Mouse (Mus musculus): ENCODE data around the gene Tnfrsf8.

Tnfrsf8 gene

DNA sequence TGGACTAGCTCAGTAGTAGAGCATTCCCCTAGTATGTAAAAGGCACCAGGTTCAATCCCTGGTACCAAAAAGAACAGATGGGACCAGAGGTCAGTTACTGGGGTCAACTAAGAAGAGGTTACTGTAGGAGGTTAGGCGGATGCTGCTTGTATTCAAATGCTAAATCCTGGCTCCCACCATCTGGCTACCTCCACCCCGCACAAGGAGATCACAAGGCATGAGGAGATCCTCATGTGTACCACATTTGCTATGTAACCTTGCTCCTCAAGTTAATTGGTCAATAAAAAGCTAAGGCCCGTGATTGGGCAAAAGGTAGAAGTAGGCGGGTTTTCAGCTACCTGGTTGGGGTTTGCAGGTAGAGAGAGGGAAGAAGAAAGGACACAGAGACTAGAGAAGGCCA is 43.3 kb downstream of the Tnfrsf8 start:
- no peak for DNase-seq (ENCODE audit: low spot score in 2 of 2)

DNA sequence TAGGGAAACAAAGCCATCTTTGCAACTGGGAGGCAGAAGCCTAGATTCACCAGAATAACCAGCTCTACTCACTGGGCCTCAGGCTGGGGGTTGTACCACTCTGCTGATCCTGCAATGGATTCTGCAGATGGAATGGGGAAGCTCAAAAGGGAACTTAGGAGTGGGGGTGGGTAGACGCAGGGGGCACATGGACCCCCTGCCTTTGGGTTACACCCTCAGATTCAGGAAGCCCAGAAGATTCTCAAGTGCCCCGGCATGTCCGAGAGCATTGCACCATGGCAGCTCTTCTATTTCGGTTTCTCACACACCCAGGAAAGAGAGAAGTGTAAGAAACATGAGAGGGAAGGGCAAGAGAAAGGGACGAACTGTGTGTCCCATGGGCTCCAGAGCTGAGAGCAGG is 44.8 kb downstream of the Tnfrsf8 start:
- no peak for DNase-seq (ENCODE audit: low spot score in 2 of 2)

DNA sequence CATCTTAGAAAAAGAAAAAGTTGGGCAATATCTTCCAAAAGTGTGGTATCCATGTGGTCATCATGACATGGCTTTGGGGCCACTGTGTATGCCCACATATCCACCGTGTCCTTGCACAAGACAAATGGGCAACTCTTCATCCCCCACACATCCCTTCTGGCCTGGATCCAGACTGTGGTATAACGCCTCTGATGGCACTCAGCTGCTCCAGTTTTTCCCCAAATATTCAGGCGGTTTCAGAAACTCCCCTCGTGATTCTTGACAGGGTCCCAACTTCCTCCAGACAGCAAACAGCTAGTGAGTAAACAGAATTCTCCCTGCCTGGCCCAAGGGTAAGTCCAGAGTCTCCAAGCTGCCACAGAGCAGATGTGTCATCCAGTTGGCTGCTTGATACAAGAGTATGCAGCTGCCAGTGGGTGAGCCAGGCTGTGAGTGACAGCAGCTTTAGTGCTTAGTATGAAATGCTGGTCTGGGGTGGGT is 47.3 kb downstream of the Tnfrsf8 start:
- DNase-seq (ENCODE audit: low spot score in 2 of 2) = no peak

DNA sequence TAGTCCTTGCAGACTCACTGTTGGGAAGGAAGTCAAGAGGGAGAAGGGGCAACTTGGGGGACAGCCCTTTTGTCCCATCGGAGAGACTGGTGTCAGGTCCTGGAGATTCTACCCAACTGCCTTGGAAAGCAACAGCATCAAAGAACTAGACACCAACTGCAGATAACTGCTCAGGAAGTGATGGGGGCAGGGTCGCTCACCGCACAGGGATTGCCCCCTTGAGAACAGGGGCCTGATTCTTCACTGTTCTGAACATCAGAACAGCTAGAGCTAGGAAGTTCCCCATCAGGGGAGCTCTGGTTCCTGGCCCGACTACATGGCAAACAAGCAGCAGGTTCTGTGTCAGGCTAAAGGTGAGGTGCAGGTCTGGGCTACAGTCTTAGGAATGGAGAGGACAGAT is 48.5 kb downstream of the Tnfrsf8 start:
- DNase-seq (ENCODE audit: low spot score in 2 of 2) = no peak

DNA sequence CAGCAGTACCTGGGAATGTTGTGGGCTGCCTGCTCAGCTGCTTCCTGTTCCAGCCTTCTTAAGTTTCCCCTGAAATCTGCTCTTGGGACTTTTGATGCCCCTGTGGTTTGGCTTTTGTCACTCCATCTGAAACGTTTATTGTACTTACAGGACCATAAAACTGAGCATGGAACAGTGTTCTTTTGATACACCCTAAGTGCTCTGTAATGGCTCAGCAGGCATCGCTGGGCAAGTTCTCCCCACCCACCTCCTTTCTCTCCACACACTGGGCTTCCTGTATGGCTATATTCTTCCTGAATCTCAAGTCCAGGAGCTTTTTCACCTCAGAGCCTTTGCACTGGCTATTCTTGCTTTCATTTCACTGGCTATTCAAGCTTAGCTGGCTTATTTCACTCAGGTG is 50.2 kb downstream of the Tnfrsf8 start:
- no peak for DNase-seq (ENCODE audit: low spot score in 2 of 2)

DNA sequence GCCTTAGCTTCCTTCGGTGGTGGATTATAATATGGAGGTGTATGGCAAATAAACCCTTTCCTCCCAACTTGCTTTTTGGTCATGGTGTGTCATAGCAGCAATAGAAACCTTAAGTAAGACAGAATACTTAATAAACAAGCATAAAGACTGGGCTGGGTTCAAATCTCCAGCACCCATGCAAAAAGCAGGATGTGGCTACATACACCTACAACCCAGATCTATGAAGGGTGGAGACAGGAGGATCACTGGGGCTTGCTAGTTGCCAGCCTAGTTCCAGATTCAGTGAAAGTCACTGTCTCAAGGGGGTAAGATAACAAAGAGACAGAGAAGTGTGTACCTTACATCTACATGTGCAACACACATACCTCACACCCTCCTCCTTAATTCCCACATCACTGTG is 51.4 kb downstream of the Tnfrsf8 start:
- no peak for DNase-seq (ENCODE audit: low spot score in 2 of 2)

DNA sequence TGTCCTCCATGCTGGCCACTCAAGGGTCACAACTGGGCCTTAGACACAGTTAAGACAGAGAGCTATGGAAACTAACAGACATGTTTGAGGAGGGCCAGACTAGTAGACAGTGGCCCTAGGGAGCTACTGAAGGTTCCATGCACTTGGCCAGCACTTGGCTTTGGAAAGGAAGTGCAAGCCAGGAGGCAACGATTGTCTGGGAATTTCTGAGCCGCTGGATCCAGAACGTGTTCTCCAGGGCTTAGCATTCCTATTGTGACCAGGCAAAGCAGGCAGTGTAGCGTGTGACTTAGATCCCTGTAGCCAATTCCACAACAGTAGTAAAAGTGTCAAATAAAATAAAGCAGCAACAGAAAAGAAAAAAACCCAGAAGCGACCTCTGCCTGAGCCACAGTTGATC is 54.2 kb downstream of the Tnfrsf8 start:
- no peak for DNase-seq (ENCODE audit: low spot score in 2 of 2)

DNA sequence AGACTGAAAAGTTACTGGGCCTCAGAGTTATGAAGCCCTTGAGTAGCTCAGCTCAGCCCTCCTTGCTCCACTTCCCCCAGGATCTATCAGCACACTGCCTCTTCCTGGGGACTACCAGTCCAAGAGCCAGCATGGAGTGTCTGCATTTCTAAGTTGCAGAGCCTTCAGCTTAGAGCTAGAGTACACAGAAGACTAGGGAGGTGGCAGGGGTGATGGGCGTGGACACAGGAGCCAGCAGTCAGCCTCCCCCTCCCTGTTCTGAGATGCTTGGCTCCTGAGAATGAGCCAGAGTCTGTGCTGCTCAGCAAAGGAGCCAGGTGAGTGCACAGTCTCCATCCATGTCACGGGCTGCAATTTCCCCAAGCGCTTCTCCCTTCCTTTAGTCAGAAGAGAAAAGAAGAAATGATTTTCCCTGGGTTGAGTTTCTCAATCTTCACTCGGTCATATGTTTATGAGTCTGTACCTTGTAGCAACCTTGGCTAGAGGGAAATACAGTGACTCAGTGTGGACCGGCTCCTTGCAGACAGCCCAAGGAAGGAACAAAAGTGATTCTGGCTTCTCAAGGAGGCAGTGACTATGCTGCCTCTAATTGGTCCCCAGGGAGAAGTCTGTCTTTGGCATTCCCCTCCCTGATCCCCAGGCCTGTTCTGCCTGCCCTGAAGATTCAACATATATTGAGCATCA is 57.1 kb downstream of the Tnfrsf8 start:
- DNase-seq (ENCODE audit: low spot score in 2 of 2) = no peak

DNA sequence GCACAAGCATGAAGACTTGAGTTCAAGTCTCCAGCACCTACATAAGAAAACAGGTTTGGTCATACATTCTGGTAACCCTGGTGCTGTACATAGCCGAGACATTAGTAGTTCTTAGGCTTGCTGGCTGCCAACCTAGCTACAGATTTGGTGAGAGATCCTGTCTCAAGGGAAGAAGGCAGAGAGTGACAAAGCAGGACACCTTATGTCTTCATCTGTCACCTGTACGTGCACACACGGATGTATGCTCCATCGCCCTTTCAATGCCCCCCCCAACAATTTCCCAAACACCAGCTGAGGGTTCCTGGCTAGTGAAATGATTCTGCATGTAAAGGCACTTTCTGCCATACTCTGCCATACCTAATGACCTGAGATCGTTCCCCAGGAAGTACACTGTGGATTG is 58.8 kb downstream of the Tnfrsf8 start:
- DNase-seq (ENCODE audit: low spot score in 2 of 2) = no peak

DNA sequence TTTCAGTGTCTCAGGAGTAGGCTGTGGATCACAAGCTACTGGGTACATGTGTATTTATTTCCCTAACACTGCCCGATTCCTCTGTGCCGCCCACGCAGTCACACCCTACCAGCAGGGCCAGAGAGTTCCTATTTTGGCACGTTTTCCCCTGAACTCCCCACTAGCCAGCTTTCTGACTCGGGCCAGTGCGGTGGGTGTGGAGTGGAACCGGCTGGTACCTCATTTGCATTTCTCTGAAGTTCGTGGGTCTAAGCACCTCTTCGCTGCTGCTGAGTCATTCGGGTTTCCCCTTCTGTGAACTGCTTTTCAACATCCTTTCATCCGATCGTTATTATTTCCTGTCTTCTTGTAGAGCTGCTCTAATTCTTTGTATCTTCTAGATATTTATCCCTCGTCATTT is 60.5 kb downstream of the Tnfrsf8 start:
- no peak for DNase-seq (ENCODE audit: low spot score in 2 of 2)

DNA sequence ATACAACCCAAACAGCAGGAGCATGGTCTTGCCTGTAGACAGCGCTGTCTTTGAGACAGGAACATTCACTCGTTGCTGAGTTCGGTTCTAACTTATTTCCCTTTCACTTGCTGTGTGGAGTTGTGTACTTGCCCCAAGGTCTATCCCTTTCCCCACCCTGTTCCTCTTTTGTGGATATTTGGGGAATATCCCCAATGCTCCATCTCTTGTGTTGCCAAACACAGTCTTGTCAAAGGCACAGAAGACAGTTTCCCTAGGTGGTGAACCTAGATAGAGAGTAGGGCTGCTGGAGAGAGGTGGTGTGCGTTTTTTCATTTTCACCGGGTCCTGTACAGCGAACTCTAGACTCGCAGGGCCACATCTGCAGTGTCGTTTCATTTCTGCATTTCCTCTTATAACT is 62.4 kb downstream of the Tnfrsf8 start:
- no peak for DNase-seq (ENCODE audit: low spot score in 2 of 2)

DNA sequence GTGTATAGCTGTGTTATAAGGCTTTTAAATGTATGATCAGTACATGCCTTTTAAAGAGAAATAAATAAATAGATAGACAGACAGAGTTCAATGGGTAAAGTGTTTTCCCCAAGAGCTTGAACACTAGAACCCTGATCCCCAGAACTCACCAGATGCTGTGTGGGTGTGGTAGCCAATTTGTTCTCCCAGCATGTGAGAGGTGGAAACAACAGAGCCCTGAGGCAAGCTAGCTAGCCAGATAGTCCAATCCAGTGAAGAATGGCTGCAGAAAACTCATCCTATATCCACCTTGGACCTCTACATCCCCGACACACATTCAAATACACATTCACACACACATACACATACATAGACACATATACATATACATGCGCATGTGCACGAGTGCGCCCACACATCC is 63.4 kb downstream of the Tnfrsf8 start:
- no peak for DNase-seq (ENCODE audit: low spot score in 2 of 2)

DNA sequence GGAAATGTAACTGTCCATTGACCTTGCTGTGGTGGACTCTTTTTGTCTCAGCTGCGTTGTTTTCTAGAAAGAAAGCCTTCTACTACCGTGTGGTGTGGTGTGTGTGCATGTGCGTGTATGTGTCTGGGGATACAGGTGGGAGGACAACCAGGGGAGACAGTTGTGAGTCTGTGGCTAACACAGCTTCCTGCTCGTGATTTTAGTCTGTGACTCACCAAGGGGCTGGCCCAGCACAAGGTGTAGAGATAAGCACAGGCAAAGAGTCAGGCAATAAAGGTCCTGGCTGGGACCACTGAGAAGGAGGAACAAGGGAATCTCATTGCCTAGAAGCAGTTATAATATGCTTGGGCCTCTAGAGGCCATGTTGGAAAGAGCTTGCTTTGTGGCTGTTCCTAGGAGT is 65.0 kb downstream of the Tnfrsf8 start:
- no peak for DNase-seq (ENCODE audit: low spot score in 2 of 2)

DNA sequence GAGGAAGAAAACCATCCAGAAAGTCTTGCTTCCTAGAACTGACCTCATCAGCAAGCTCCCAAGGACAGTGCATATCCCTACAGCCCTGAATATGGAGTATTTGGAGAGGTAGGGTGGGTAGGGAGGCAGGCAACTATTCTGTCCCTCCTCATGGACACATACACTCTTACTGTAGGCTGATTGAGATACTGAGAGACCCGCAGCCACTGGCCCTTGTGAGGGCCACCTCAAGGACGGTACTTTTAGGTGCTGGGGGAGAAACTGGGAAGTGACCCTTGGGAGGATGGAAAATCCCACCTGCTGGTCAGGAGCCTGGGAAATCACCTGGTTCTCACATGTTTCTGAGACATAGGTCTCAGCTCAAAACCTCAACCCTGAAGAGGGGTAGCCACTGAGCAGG is 67.4 kb downstream of the Tnfrsf8 start:
- DNase-seq (ENCODE audit: low spot score in 2 of 2) = no peak

DNA sequence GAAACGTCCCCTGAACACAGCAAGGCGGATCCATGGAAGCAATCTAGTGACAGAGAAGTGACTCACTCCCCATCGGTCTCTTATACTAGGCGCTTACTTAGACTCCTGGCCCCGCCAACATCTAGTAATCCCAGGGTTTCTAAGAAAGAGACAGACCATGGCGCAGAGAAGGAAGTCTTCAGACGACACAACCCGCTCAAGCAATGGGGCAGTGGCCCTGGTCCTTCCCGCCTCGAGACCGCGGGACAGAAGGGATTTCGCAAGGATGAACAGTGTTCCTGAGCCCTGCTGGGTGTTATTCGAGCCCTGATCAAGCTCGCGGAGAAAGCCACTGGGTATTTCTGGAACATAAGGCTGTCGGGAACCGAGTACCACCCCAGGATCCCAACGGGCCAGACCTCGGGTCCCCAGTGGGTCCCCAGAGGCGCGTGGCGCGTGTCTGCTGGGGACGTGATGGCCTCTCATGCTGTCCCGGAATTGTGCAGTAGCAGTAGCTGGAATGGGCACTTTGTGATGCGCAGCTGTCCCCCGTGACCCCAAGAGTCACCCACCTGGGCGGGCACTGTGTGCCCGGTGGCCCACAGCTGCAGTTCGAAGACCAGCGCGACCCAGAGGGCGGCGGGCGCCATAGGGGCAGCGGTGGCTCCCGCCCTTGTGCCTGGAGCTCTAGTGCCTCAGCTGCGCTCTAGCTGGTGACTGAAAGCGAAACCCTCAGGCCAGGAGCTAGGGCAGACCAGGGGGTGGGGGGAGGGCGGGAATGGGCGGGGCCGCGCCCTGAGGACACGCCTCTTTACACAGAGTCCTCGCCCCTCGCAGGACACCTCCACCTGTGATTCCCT is 68.6 kb downstream of the Tnfrsf8 start, which contains the start of gene Tnfrsf1b:
TSS of gene Tnfrsf1b (minus strand) at position 698 of the 839 bp plus-strand sequence.
- no peak for DNase-seq (ENCODE audit: low spot score in 2 of 2)

DNA sequence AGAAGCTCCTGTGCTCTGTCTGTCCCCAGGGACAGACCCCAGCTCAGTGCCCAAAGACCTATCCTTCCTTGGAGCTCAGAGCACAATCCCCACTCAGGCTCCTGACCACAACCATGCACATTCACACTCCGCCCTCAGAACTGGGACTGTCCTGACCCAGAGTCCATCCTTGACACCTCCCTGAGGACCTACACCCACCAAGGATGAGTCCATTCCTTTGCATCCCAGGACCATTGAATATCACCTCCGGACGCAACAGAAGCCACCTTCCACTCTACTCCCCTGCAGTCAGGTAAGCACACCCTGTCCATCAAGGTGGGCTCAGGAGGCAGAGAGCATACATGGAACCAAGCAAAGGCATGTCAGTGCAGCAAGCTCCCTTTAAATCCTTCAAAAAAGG is 69.4 kb downstream of the Tnfrsf8 start:
- DNase-seq (ENCODE audit: low spot score in 2 of 2) = no peak

DNA sequence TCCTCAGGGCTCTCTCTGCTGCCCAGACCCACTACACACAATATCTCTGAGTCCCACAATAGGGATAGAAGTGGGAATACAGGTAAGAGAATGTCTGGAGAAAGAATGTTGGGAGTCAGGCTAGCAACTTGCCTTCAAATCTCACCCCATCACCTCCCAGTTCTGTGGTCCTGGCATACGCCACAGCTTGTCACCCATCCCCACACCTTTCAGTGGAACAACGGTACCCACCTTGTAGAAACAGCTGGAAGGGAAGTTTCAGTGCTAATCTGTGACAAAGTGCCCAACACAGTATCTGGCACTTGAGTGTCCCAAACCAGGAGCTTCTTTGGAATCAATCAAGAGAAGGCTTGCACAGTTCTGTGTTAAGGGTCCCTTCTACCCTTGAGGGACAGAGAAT is 70.3 kb downstream of the Tnfrsf8 start:
- DNase-seq (ENCODE audit: low spot score in 2 of 2) = no peak

DNA sequence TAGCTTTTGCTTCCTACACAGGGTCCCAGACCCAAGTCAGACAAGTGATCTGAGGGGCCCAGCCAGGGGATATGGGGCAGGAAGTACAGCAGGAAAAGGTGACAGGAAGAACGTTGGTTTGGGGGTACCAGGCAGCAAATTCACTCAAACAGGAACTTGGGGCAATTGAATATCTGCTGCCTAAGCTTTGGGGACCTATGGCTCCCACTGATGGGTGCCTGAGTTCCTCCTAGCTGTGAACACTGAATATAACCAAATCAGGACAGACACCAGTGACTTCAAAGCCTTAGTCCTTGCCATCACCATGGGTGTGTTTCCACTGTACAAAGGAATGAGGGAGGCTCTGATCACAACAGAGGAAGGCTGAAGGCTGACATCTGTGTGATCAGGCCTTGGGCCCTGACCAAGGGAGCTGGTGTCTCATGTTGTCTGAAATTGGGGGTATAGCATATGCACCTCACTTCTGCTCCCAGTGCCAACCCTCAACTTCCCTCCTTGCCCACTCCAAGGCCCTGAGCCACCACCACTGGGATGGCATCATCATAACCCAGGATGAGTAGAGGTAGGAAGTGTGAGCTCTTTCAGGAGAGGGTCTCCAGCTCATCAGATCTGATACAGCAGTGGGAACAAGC is 72.1 kb downstream of the Tnfrsf8 start:
- no peak for DNase-seq (ENCODE audit: low spot score in 2 of 2)

DNA sequence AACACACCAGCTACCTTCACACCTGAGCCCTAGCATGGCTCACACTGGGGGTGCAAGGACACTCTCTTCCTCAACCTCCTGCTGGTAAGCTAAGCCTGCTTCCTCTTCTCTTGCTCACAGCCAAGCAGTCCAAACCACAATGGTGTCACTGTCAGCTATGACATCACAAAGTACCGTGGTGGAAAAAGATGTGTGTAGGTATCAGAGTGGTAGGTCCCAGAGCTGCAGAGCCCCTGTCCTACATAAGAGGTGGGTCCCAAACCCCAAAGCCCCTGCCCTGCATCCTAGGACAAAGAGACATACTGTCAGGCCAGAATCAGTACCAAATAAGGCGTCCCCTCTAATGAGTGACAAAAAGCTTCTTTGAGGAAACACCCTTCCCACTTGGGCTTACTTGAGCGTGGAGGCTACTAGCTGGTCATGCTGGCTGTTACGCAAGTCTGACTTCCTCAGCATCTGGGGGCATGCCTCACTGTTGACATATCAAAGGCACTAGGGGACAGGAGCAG is 74.2 kb downstream of the Tnfrsf8 start:
- DNase-seq (ENCODE audit: low spot score in 2 of 2) = no peak

DNA sequence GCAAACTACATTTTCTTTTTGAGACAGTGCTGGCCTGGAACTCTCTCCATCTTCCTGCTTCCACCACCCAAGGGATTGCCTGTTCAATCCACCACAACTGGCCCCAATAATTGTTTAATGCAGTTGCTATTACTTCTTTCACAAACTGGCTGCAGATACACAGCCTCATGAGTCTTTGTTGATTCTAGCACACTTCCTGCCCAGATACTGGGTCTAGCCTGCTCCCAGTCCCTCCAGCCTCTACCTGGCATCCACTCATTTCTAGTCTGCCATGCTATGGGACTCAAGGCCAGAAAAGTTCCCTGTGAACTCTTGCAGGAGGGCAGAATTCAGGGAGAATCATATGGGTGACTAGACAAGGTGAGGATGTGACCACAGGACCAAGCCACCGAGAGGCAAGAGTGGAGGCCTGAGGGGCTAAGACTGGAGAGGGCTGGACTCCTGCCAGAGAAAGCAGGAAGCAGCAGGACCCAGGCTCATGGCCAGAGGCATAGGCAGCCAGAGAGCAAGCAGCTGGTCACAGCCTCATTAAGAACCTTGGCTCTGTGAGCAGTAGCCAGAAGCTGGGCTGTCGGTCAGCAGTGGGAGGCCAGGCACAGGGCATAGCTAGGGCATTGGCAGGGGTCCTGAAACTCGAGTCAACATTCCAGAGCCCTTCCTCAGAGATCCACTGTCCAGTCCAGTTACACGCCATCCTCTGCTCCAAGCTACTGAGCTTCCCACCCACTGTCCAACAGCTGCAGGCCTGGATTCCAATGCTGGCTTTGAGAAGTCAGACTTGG is 75.7 kb downstream of the Tnfrsf8 start:
- peak; percentile 42 to 69 for DNase-seq (ENCODE audit: low spot score in 2 of 2)

DNA sequence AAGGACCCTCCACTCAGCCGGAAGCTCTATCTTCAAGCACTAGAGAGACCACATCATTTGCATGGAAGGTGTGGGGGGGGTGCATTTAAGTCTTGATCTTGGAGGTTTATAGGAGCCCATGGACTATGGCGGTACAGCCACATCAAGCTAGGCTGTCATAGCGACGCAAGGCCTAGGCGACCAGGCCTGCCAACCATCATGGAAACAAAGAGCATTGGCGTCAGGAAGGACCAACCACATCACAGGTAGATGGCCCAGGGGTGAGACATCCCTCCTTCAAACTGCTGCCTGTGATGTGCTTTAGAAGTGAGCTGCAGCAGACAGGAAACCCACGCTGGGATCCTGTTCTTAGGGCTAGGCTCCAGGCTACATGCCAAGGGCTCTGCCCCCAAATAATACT is 78.9 kb downstream of the Tnfrsf8 start:
- DNase-seq (ENCODE audit: low spot score in 2 of 2) = no peak
